Mouse (Mus musculus): Measurements from ENCODE around the gene Ckap2l.

DNA sequence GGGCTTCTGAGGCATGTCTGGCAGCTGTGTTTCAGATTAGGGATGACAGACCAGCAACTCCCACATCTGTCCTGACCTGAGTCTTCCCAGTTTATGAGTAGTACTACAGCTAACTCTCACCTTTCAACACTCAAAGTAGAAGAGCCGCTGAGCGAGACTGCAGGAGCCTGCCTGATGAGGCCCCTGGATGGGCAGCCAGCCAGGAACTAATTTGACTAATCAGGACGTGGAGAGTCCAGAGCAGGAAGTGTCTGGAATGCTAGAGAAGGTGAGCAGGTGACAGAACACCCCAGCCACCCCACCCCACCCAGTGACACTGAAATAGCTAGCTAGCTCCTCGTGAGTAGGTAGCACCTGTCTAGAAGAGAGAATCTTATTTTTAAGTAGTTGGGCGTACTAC lies 51.4 kb downstream of the Ckap2l start:
- TF ChIP-seq CTCF (IDR thresholded peaks at IDR 0.05; ENCODE audit: borderline replicate concordance, extremely low read depth, insufficient read depth, insufficient read length) (no peak), POLR2A (IDR thresholded peaks at IDR 0.05; ENCODE audit: borderline replicate concordance, extremely low read depth, insufficient read depth, insufficient read length, poor library complexity, severe bottlenecking) (no peak)

Measured in brain, embryonic 14.5 days (tissue).